Mouse (Mus musculus) 3T3-L1 (cell line): ENCODE data around the gene Cep57l1.

Experiments
- DNase-seq: peaks from one replicate; pipeline ENCODE4 v3.0.0-alpha.2; 2015; ENCODE audit warnings: low read depth, low spot score

The Cep57l1 gene

GRCm38 (mm10) chr10:41816516-41816915 lies 6.8 kb upstream of the Cep57l1 start:
- DNase-seq: no peak

GRCm38 (mm10) chr10:41814305-41814853 lies 4.7 kb upstream of the Cep57l1 start:
- DNase-seq: peak; percentile 52

GRCm38 (mm10) chr10:41812566-41812965 lies 2.9 kb upstream of the Cep57l1 start:
- peak; percentile 9 for DNase-seq

GRCm38 (mm10) chr10:41810564-41811455 lies 1.1 kb upstream of the Cep57l1 start:
- peak; percentile 44 for DNase-seq

- peak; percentile 95 for DNase-seq
These were observed 446 bp downstream of the Cep57l1 start for GRCm38 (mm10) chr10:41809080-41809770.

GRCm38 (mm10) chr10:41805729-41806355 lies 3.8 kb downstream of the Cep57l1 start:
- no peak for DNase-seq

GRCm38 (mm10) chr10:41804711-41805110 lies 5.0 kb downstream of the Cep57l1 start:
- DNase-seq: no peak

- no peak for DNase-seq
These were observed 6.2 kb downstream of the Cep57l1 start for GRCm38 (mm10) chr10:41803467-41803866.

- DNase-seq: no peak
These were observed 12.4 kb downstream of the Cep57l1 start for GRCm38 (mm10) chr10:41797253-41797652.

GRCm38 (mm10) chr10:41792375-41792774 lies 17.3 kb downstream of the Cep57l1 start:
- no peak for DNase-seq

- no peak for DNase-seq
These were observed 42.4 kb downstream of the Cep57l1 start for GRCm38 (mm10) chr10:41767254-41767653.

GRCm38 (mm10) chr10:41766280-41766679 lies 43.4 kb downstream of the Cep57l1 start:
- DNase-seq: no peak

GRCm38 (mm10) chr10:41765586-41765985 lies 44.1 kb downstream of the Cep57l1 start:
- DNase-seq: no peak

- no peak for DNase-seq
These were observed 45.8 kb downstream of the Cep57l1 start for GRCm38 (mm10) chr10:41763741-41764385.

- DNase-seq: no peak
These were observed 48.8 kb downstream of the Cep57l1 start for GRCm38 (mm10) chr10:41760866-41761265.

GRCm38 (mm10) chr10:41758041-41758440 lies 51.6 kb downstream of the Cep57l1 start:
- DNase-seq: no peak

- DNase-seq: peak; percentile 7
These were observed 52.4 kb downstream of the Cep57l1 start for GRCm38 (mm10) chr10:41757226-41757625.

- DNase-seq: no peak
These were observed 57.7 kb downstream of the Cep57l1 start for GRCm38 (mm10) chr10:41751867-41752480.

GRCm38 (mm10) chr10:41749306-41749705 lies 60.4 kb downstream of the Cep57l1 start:
- DNase-seq: no peak

GRCm38 (mm10) chr10:41746554-41746953 lies 63.1 kb downstream of the Cep57l1 start:
- no peak for DNase-seq

GRCm38 (mm10) chr10:41744006-41744405 lies 65.7 kb downstream of the Cep57l1 start:
- DNase-seq: no peak
